Mouse (Mus musculus) inflammation-experienced regulatory T-cells, adult 16 weeks (primary cell): Measurements from ENCODE around the gene Chrna4. TPM values are rescaled to one million over a fixed set of nuclear protein-coding genes. Genes with fewer than 3 reads are reported as not detected.

Experiments used
- polyA plus RNA-seq: library from polyadenylated mRNA; unstranded; fragments of 100-300 nt; shearing (Covaris generic); gene quantifications from one replicate; pipeline ENCODE4 v1.2.1, GENCODE M21; 2017

Chrna4 gene
- polyA plus RNA-seq, result not detected

DNA sequence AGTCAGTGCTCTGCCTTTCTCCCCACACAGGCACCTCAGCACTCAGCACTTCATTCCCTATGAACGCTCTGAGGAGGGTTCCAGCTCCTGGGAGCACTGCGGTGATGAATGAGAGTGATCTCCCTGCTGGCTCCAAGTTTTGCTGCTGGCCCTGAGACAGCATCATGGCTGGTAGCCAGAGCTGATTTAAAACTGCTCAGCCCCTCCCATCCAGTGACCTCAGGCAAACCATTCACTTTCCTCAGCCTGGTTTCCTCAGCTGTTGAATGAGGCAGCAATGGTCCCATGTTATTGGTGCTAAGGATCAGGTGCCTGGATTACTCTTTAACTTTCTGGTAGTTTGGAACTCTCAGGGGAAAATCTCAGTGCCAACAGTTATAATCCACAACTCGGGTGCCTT is at the start of gene Chrna4:
Chrna4 (minus strand) TSS at position 110 of the 400 bp plus-strand sequence.

DNA sequence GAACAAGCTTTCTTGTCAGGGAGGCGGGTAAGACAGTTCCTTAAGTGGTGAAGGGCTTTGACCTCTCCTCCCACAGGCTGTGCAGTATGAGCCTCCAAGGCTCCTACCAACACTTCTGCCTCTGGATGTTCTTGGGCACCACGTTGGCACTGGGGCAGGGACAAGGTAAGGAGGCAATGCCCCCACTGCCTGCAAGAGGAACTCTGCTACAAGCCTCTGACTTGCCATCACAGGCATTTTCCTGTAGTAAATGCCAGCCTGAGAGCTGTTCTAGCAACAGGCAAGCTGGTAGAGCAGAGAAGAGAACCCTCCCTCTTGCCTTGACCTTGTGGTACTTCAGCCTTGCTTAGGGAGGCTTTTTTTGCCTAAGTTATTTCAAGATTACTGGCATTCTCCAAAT is 56.9 kb downstream of the Chrna4 start, which contains the start of gene Col20a1:
Col20a1 (plus strand) TSS at position 87 of the 400 bp plus-strand sequence.

Other genes starting within 250 kb of the Chrna4 start
- gene Ythdf1, start 122.6 kb downstream of the Chrna4 start, polyA plus RNA-seq, result 5.7 TPM
- gene Birc7, start 114.5 kb downstream of the Chrna4 start, polyA plus RNA-seq, result not detected
- gene Nkain4, start 88.8 kb downstream of the Chrna4 start, polyA plus RNA-seq, result not detected
- 93.5 TPM for gene Arfgap1, start 76.3 kb downstream of the Chrna4 start, polyA plus RNA-seq
- 0.89 TPM for gene Col20a1, start 57.0 kb downstream of the Chrna4 start, polyA plus RNA-seq
- not detected for gene Kcnq2, start 91.8 kb upstream of the Chrna4 start, polyA plus RNA-seq
- gene Eef1a2, start 113.5 kb upstream of the Chrna4 start, polyA plus RNA-seq, result not detected
- 287 TPM for gene Ppdpf, start 143.7 kb upstream of the Chrna4 start, polyA plus RNA-seq
- gene Ptk6, start 159.2 kb upstream of the Chrna4 start, polyA plus RNA-seq, result not detected
- gene Srms, start 169.6 kb upstream of the Chrna4 start, polyA plus RNA-seq, result 1.00 TPM
- 0.68 TPM for gene Fndc11, start 176.5 kb upstream of the Chrna4 start, polyA plus RNA-seq
- 16.5 TPM for gene Helz2, start 198.5 kb upstream of the Chrna4 start, polyA plus RNA-seq
- 10.9 TPM for gene Gmeb2, start 244.5 kb upstream of the Chrna4 start, polyA plus RNA-seq